Mouse (Mus musculus) adrenal gland, postnatal 36 days (tissue): ENCODE results near the gene Tenm3. TPM values are rescaled to one million over a fixed set of nuclear protein-coding genes. Genes with fewer than 3 reads are reported as not detected.

Source experiments
- DNase-seq, 2 experiments: peaks; one replicate each; pipeline ENCODE4 v3.0.0; 2021; ENCODE audit warnings: mixed read lengths in 1 of 2
- long read RNA-seq, 2 experiments: library from polyadenylated mRNA; stranded (forward); transcript quantifications; one replicate each; pipeline ENCODE4 v2.0.0; 2021; ENCODE audit warnings: borderline sequencing depth in 2 of 2
- total RNA-seq, 2 experiments: library from RNA; stranded (reverse); gene quantifications; 2 replicates each; pipeline ENCODE4 v1.2.3; 2021

Gene Tenm3
- 10 to 100 TPM in 1 of 2 experiments, 1 to 10 TPM in 1; 5.4 to 36.3 TPM for total RNA-seq
- long read RNA-seq, experiment 1, partial matches to known transcripts: 3 of 3 reads
- long read RNA-seq, experiment 1, other reads (novel, unspliced or antisense): 0 of 3 reads
- long read RNA-seq, experiment 2, partial matches to known transcripts: 0 of 2 reads
- long read RNA-seq, experiment 2, other reads (novel, unspliced or antisense): 2 of 2 reads

GRCm38 (mm10) chr8:48843931-48844285 is at the start of gene Tenm3:
Gene Tenm3 (minus strand): TSS chr8:48843951.
- peak in 1 of 2 experiments; percentile 19 for DNase-seq

- no peak for DNase-seq
These were observed 46.5 kb upstream of the Tenm3 start for GRCm38 (mm10) chr8:48890216-48890765.

GRCm38 (mm10) chr8:48884270-48884669 is 40.5 kb upstream of the Tenm3 start:
- no peak for DNase-seq

DNA sequence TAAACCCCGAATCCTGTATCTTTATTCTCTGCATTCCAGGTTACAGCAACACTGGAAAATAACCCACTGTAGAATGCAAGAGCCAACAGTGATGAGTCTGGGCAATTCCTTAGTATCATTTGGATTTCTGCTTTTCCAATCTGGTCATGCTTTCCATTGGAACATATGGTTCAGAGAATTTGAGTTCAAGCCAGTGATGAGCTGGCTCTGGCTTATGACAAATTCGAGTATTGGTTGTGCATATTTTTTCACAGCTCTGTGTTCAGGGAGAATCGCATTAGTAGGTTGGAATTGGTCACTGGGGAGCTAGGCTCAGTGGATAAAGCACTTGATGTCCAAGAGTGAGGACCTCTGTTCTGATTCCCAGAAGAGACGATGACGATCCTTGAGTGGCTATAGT is 36.8 kb upstream of the Tenm3 start:
- no peak for DNase-seq

DNA sequence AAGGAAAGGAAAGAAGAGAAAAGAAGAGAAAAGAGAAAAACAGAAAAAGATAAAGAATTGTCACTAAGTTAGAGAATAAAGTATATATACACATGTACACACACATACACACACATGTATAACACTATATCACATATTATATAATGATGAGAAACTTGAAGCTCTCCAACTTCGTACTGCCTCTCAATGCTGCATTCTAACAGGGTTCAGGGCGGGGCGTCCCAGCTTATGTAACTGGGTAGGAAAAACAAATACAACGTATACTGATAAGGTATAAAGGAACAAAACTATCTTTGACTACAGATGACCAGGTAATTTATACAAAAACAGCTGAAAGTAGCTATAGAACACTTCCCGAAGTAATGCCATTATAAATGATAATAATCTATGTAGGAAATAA is 22.2 kb upstream of the Tenm3 start:
- no peak for DNase-seq

- DNase-seq: no peak
These were observed 21.7 kb upstream of the Tenm3 start for GRCm38 (mm10) chr8:48865485-48865884.

GRCm38 (mm10) chr8:48850223-48851010 is 6.7 kb upstream of the Tenm3 start:
- DNase-seq: no peak

DNA sequence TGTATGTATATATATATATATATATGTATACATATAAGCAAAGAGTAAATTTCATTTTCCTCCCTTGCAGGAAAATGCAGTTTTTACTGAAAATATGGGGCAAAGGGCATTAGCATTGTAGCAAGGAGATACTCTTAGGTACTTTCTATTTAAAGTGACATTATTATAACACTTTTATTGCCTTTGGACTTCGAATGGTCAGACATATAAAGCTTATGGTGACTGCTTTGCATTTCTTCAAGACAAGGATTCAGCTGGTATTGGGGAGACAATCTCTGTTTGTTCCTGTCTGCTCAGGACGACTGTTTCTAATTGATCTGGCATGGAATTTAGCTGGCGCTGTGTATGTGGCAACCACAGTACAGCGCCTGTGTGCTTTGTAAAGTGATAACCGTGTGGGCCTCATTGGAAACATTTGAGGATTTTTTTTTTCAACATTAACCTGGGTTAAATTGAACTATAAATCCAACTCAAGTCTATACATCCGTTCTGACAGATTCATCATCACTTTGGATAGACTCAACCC is 5.4 kb upstream of the Tenm3 start:
- no peak for DNase-seq

DNA sequence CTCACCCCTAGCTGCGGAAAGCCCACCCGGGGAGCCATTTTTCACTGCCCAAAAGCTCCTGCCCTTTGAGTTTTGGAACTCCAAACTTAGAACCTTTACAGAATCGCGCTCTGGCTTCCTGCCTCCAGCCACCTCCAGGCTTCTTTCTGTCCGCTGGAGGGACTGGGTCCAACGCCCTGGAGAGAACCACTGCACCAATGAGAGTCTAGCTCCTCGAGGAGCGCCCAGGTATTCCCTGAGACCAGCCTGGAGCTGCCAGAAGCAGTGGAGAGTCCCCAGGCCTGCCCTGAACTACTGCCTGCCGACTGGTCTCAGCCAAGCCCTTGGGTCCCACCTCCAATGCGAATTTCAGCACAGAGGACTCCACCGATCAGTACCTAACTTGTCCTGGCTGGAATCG is 1.2 kb upstream of the Tenm3 start:
- no peak for DNase-seq

DNA sequence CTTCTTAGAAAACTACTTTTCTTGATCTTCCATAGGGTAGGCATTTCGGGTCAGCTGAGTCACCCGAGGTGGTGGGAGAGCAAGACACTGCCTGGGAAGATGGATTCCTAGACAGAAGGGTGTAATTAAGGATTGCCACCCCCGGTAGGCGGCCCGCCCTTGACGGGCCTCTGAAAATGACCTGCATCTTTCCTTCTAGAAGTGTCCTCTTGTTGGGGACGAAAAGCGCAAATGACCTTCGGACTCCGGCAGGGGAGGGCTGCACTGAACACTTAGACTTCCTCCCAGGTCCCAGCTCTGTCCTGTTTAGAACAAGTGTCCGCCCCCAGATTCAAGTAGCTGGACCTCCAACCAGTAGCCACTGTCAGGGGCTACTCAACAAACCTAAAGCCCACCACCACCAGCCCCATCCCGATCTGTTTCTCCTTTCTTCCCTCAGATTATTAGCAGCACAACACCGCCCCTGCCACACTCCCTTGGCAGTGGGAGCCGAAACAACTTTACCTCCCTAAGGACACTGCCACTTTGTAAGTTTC is 687 bp upstream of the Tenm3 start:
- DNase-seq: no peak

- DNase-seq: peak; percentile 39 to 40
These were observed 490 bp downstream of the Tenm3 start for GRCm38 (mm10) chr8:48842991-48843930.

- DNase-seq: no peak
These were observed 1.2 kb downstream of the Tenm3 start for GRCm38 (mm10) chr8:48842516-48842990.

- DNase-seq: no peak
These were observed 1.7 kb downstream of the Tenm3 start for GRCm38 (mm10) chr8:48842035-48842434.

DNA sequence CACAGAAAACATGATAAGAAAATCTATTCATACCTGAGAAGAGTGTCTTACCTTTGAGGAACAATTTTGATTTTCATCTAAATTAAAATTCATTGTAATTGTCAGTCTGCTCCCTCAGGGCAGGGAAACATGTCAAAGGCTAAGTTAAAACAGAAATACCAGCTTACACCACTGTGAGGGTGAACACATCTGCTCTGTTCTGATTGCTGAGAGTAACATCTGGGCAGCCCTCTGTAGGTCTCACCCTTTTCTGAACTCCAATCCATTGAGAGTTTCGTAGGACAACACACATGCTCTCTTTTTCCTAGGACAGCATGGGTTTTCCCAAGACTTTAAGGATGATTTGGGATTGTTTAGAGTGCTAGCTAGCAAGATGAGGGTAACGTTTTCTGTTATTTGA is 8.0 kb downstream of the Tenm3 start:
- DNase-seq: no peak

GRCm38 (mm10) chr8:48827454-48827853 is 16.3 kb downstream of the Tenm3 start:
- peak; percentile 70 to 71 for DNase-seq

DNA sequence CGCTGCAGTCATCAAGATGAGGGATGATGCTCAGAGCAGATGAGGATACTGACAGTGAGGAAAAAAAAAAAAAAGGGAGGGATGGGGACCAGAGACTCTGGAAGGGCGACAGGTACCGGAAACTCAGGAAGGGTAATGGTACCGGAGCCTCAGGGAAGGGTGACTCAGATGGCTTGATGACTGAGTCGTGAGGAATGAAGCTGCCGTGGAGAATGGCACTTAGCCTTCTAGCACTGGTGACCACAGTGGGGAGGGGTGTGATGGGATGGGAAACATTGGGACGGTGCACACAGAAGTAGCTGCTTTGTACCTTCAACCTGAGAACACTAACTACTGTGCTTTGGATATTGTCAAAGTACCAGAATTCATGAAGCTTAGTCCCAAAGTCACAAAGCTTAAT is 18.1 kb downstream of the Tenm3 start:
- DNase-seq: no peak

DNA sequence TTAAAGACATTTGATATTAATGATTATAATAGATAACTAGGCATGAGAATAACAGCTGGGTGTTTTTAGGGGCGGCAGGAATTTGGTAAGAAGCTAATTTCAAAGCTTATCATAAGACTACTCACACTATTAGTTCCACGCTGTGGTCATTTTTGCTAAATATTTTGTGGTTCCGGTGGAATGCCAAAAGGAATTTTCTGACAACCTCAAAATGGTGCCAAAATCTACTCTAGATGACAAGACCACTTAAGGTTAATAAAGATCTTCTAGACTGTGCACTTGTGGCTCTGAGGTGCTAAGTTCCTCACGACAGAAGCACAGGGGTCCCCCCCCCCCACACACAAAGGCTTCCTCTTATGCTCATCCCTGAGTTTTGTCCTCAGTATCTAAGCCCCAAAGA is 21.5 kb downstream of the Tenm3 start:
- DNase-seq: no peak

GRCm38 (mm10) chr8:48819962-48820361 is 23.8 kb downstream of the Tenm3 start:
- DNase-seq: no peak

GRCm38 (mm10) chr8:48819348-48819747 is 24.4 kb downstream of the Tenm3 start:
- DNase-seq: no peak

- DNase-seq: no peak
These were observed 26.8 kb downstream of the Tenm3 start for GRCm38 (mm10) chr8:48816941-48817340.

GRCm38 (mm10) chr8:48812196-48812741 is 31.5 kb downstream of the Tenm3 start:
- DNase-seq: no peak
